Mouse (Mus musculus): ENCODE results near the gene F3.

- TF ChIP-seq EP300 (IDR thresholded peaks at IDR 0.05; ENCODE audit: insufficient read depth, low read depth, low read length) = no peak
- TF ChIP-seq CTCF (IDR thresholded peaks at IDR 0.05; ENCODE audit: low read depth, low read length) = no peak
- TF ChIP-seq POLR2A (IDR thresholded peaks at IDR 0.05; ENCODE audit: insufficient read depth, low read length) = no peak
Observed at GRCm38 (mm10) chr3:121687741-121688140, 35.6 kb upstream of the F3 start.

Measured in ES-Bruce4 (cell line).